Comparison of ENCODE assay signal across 21 mouse cellular contexts in the genomic region with DNA sequence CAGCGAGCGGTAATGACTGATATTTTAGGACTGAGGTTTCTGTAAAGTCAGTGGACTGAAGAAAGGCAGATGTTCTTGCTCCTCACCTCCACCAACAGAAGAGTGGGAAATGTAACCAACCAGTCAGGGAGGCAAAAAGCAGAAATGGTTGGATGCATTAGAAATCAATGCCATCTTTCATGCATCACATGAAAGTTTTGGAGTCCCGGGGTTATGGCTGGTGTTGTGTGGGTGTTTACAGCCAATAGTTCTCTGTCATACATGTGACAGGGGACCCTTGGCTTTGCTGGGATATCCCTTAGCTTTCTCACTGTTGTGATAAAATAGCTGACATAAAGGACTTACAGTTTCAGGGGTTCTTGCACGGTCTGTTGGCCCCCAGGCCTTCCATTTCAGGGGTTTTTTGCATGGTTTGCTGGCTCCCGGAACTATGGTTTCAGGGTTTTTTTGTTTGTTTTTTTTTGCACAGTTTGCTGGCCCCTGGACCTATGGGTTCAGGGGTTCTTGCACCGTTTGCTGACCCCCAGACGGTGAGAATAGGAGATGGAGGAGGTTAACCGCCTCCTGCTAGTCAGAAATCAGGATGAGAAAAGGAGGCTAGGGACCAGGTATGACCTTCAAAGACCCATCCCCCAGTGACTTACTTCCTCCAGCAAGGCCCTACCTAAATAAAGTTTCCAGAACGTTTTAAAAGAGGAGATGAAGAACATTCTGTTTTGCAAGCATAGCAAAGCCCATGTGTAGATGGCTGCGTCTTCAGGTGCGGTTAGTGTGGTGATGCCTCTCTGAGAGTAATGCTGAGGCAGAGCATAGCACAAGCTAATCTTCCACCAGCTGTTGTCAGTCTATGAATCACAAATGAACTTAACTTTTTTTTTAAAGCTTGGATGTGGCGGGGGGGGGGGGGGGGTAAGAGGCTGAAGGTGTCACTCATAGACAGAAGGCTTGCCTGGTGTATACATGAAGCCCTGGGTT. TPM values are rescaled to one million over a fixed set of nuclear protein-coding genes. Genes with fewer than 3 reads are reported as not detected.
DNase-seq lines count a peak whose midpoint lies in the region; ATAC-seq and TF ChIP-seq lines count a peak whose summit lies in the region.
"Had no signal": no experiment of that assay in that cellular context is flagged by ENCODE, and none has a peak within 500 bp of the region (broad histone marks: within the 10 kb centered on the region; RNA-seq: fewer than 3 reads in every experiment).

No protein-coding gene starts in this region.

- no peak for TF ChIP-seq CTCF in spleen, adult 2 months (IDR thresholded peaks at IDR 0.05; ENCODE audit: extremely low read depth, insufficient read depth, insufficient read length, insufficient replicate concordance)
- TF ChIP-seq CTCF in bone marrow, adult 2 months (IDR thresholded peaks at IDR 0.05; ENCODE audit: control insufficient read depth, insufficient read depth, low read length), result no peak
- TF ChIP-seq CTCF in hindbrain, postnatal 0 days (IDR thresholded peaks at IDR 0.05; ENCODE audit: low read depth), result no peak

- H3K4me2 ChIP-seq in hindbrain, postnatal 0 days (ENCODE audit: low read depth, low read length), result no peak overlapping the region
- H3K4me2 ChIP-seq: embryonic facial prominence, embryonic 13.5 days; hindbrain, embryonic 12.5 days; limb, embryonic 12.5 days; midbrain, embryonic 11.5 days; neural tube, embryonic 13.5 days had no signal

- H3K27ac ChIP-seq in spleen, adult 2 months (ENCODE audit: insufficient read depth, low read length), result peak overlapping the region; percentile 95
- H3K27ac ChIP-seq in bone marrow, adult 2 months (ENCODE audit: control insufficient read depth, insufficient read depth, low read depth, low read length, poor library complexity), result peak overlapping the region; percentile 77
- H3K27ac ChIP-seq in hindbrain, postnatal 0 days, result no peak overlapping the region
- H3K27ac ChIP-seq: embryonic facial prominence, embryonic 13.5 days; hindbrain, embryonic 12.5 days; limb, embryonic 12.5 days; macrophage; neural tube, embryonic 13.5 days had no signal

- no peak; the same call in 1 of the 2 replicates for TF ChIP-seq POLR2A in spleen, adult 2 months (IDR thresholded peaks at IDR 0.05; ENCODE audit: low read depth, low read length)
- no peak for TF ChIP-seq POLR2A in bone marrow, adult 2 months (IDR thresholded peaks at IDR 0.05; ENCODE audit: borderline replicate concordance, control insufficient read depth, low read depth, low read length)

- H3K4me3 ChIP-seq in spleen, adult 2 months (ENCODE audit: extremely low read depth, insufficient read depth, insufficient read length), result no peak overlapping the region
- no peak overlapping the region for H3K4me3 ChIP-seq in bone marrow, adult 2 months (replicated peaks; ENCODE audit: control insufficient read depth, low read depth, low read length)
- H3K4me3 ChIP-seq in hindbrain, postnatal 0 days (ENCODE audit: low read length), result no peak overlapping the region
- H3K4me3 ChIP-seq: embryonic facial prominence, embryonic 13.5 days; hindbrain, embryonic 12.5 days; limb, embryonic 12.5 days; neural tube, embryonic 13.5 days had no signal

- no peaks in the 10 kb centered on the region for H3K9me3 ChIP-seq in hindbrain, postnatal 0 days (ENCODE audit: low read length)
- H3K9me3 ChIP-seq: embryonic facial prominence, embryonic 13.5 days; limb, embryonic 12.5 days; neural tube, embryonic 13.5 days had no signal

- H3K36me3 ChIP-seq in spleen, adult 2 months (ENCODE audit: control insufficient read depth, insufficient read depth, low read length), result no peaks in the 10 kb centered on the region
- H3K36me3 ChIP-seq in splenic B cell, adult 2 months (ENCODE audit: control insufficient read depth, insufficient read depth, low read length, poor library complexity, severe bottlenecking), result no peaks in the 10 kb centered on the region
- no peaks in the 10 kb centered on the region for H3K36me3 ChIP-seq in hindbrain, postnatal 0 days (ENCODE audit: insufficient read depth, low read length)
- H3K36me3 ChIP-seq: embryonic facial prominence, embryonic 13.5 days; hindbrain, embryonic 12.5 days; limb, embryonic 12.5 days; neural tube, embryonic 13.5 days had no signal

- ATAC-seq in CD4-positive, CD25-positive, alpha-beta regulatory T cell, adult 4 months, result peak; percentile 86
- no peak for ATAC-seq in hindbrain, postnatal 0 days
- ATAC-seq: Patski had no signal

- H3K27me3 ChIP-seq in spleen, adult 2 months (ENCODE audit: control insufficient read depth, insufficient read depth, low read length), result no peaks in the 10 kb centered on the region
- no peaks in the 10 kb centered on the region for H3K27me3 ChIP-seq in splenic B cell, adult 2 months (ENCODE audit: control insufficient read depth, insufficient read depth, low read length, poor library complexity, severe bottlenecking)
- H3K27me3 ChIP-seq in hindbrain, postnatal 0 days (ENCODE audit: insufficient read depth, low read length), result no peaks in the 10 kb centered on the region
- H3K27me3 ChIP-seq: embryonic facial prominence, embryonic 13.5 days; hindbrain, embryonic 12.5 days; limb, embryonic 12.5 days; neural tube, embryonic 13.5 days; Patski had no signal

- WGBS in spleen, adult 2 months, result 30% methylated on average over 12 of the region's 12 CpGs
- 71% methylated on average over 12 of the region's 12 CpGs for WGBS in bone marrow, adult 2 months
- WGBS in hindbrain, postnatal 0 days, result 79% methylated on average over 12 of the region's 12 CpGs

- no peak overlapping the region for H3K9ac ChIP-seq in hindbrain, postnatal 0 days (replicated peaks; ENCODE audit: low read length)
- H3K9ac ChIP-seq: embryonic facial prominence, embryonic 13.5 days; hindbrain, embryonic 12.5 days; limb, embryonic 12.5 days; neural tube, embryonic 13.5 days had no signal

- peaks cover 37% of the 10 kb centered on the region; the same call in 1 of the 2 replicates for H3K4me1 ChIP-seq in spleen, adult 2 months (ENCODE audit: control insufficient read depth, insufficient read depth, insufficient read length)
- H3K4me1 ChIP-seq in bone marrow, adult 2 months (ENCODE audit: control insufficient read depth, insufficient read depth, low read length), result peaks cover 21% of the 10 kb centered on the region
- H3K4me1 ChIP-seq in hindbrain, postnatal 0 days (ENCODE audit: insufficient read depth, low read length), result no peaks in the 10 kb centered on the region

- DNase-seq in spleen, adult 2 months (ENCODE audit: low read depth in 1 of 2, low spot score in 2 of 2), result peak; percentile 32 to 68
- no peak for DNase-seq in spleen, adult 12 weeks (ENCODE audit: low spot score)
- DNase-seq in splenic B cell, adult 2 months (ENCODE audit: low read depth, low spot score), result peak; percentile 56
- DNase-seq in hindbrain, postnatal 0 days (ENCODE audit: low spot score), result no peak
- DNase-seq in frontal cortex, postnatal 36 days (ENCODE audit: low spot score in 2 of 2), result no peak
- no peak for DNase-seq in adrenal gland, postnatal 10 days
- DNase-seq: cerebellum, adult 9-11 months; gastrocnemius, postnatal 14 days; heart, postnatal 10 days; kidney, adult 18-20 months; kidney, postnatal 25 days; lung, adult 2 months had no signal

RNA-seq across cellular contexts. Expression of a gene that starts 27.1 kb away (rescaled TPM):
- polyA plus RNA-seq in spleen, adult 2 months (2012; rRNA removed), result 6.4 TPM in 2 replicates
- polyA plus RNA-seq in CD4-positive, CD25-positive, alpha-beta regulatory T cell, adult 4 months (2017; shearing (Covaris generic)), result 100 to 1,000 TPM; 119 to 141 TPM
- polyA plus RNA-seq in bone marrow, adult 2 months (2011; ENCODE audit: insufficient read depth, insufficient read length, low replicate concordance, missing spikeins), result 11.1 and 14.0 TPM in 2 replicates
- total RNA-seq in hindbrain, postnatal 0 days (2014; rRNA removed), result 41.0 and 42.2 TPM in 2 replicates
- 43.6 and 44.8 TPM in 2 replicates for polyA plus RNA-seq in hindbrain, postnatal 0 days (2015; fragmentation: Nextera tagmentation; extraction: Ambion mirVana)
- 10 to 100 TPM; 28.3 to 40.3 TPM for total RNA-seq in adrenal gland, postnatal 10 days (2021)

RNA-seq across cellular contexts. Expression of a gene that starts 35.9 kb away (rescaled TPM):
- polyA plus RNA-seq in spleen, adult 2 months (2012; rRNA removed), result 5.1 and 6.6 TPM in 2 replicates
- 100 to 1,000 TPM; 106 to 112 TPM for polyA plus RNA-seq in CD4-positive, CD25-positive, alpha-beta regulatory T cell, adult 4 months (2017; shearing (Covaris generic))
- polyA plus RNA-seq in bone marrow, adult 2 months (2011; ENCODE audit: insufficient read depth, insufficient read length, low replicate concordance, missing spikeins), result 34.4 and 61.0 TPM in 2 replicates
- total RNA-seq in hindbrain, postnatal 0 days (2014; rRNA removed), result 26.9 and 27.2 TPM in 2 replicates
- 149 and 153 TPM in 2 replicates for polyA plus RNA-seq in hindbrain, postnatal 0 days (2015; fragmentation: Nextera tagmentation; extraction: Ambion mirVana)
- 10 to 100 TPM; 78.7 to 84.8 TPM for total RNA-seq in adrenal gland, postnatal 10 days (2021)

Comparison
In these comparisons a context has a peak if more than half of its experiments do, and no peak if none do; other contexts are left out.
1. DNase-seq: peak in spleen, adult 2 months (2 of 2) and splenic B cell, adult 2 months (single experiment); none in spleen, adult 12 weeks (single experiment), hindbrain, postnatal 0 days (single experiment), frontal cortex, postnatal 36 days (0 of 2) and adrenal gland, postnatal 10 days (single experiment).